Mouse (Mus musculus) limb, embryonic 11.5 days (tissue): ENCODE data around the gene Hsd17b7. TPM values are rescaled to one million over a fixed set of nuclear protein-coding genes. Genes with fewer than 3 reads are reported as not detected.

Experiments used
- ATAC-seq: fragments of 200-750 bp; cut with Nextera tagmentation; 2 replicates; pipeline ENCODE4 v1.8.0; 2017; ENCODE audit warnings: low read depth; ENCODE audit not compliant: insufficient number of reproducible peaks, low FRiP score, low TSS enrichment
- DNase-seq: peaks from one replicate; pipeline ENCODE4 v3.0.0-alpha.2; 2015; ENCODE audit warnings: low spot score
- H3K27ac ChIP-seq: fragments of 300-500 bp; sonication (generic); replicated peaks from 2 replicates; pipeline ENCODE4 v1.5.1; 2014; ENCODE audit warnings: low read depth, mild to moderate bottlenecking, low read length
- H3K27me3 ChIP-seq: fragments of 300-500 bp; sonication (generic); 2 replicates; pipeline ENCODE4 v1.6.1; 2014; ENCODE audit warnings: mild to moderate bottlenecking, low read length, mixed read lengths; ENCODE audit not compliant: control insufficient read depth, insufficient read depth
- H3K36me3 ChIP-seq: fragments of 300-500 bp; sonication (generic); 2 replicates; pipeline ENCODE4 v1.6.1; 2014; ENCODE audit warnings: mild to moderate bottlenecking, low read length, moderate library complexity, mixed read lengths; ENCODE audit not compliant: control insufficient read depth, insufficient read depth
- H3K4me1 ChIP-seq: fragments of 300-500 bp; sonication (generic); 2 replicates; pipeline ENCODE4 v1.6.1; 2014; ENCODE audit warnings: low read length, mixed read lengths; ENCODE audit not compliant: control insufficient read depth, insufficient read depth
- H3K4me2 ChIP-seq: fragments of 300-500 bp; sonication (generic); 2 replicates; pipeline ENCODE4 v1.6.1; 2014; ENCODE audit warnings: low read depth, mild to moderate bottlenecking, moderate library complexity; ENCODE audit not compliant: severe bottlenecking
- H3K4me3 ChIP-seq: fragments of 300-500 bp; sonication (generic); 2 replicates; pipeline ENCODE4 v1.5.1; 2014; ENCODE audit warnings: low read depth, low read length
- H3K9ac ChIP-seq: fragments of 300-500 bp; sonication (generic); 2 replicates; pipeline ENCODE4 v1.6.1; 2014; ENCODE audit warnings: mild to moderate bottlenecking, low read length
- H3K9me3 ChIP-seq: fragments of 300-500 bp; sonication (generic); 2 replicates; pipeline ENCODE4 v1.6.1; 2016; ENCODE audit warnings: low read length; ENCODE audit not compliant: control insufficient read depth
- WGBS: fragments of 180-500 bp; shearing (Covaris S2); extraction: QIAGEN DNeasy Blood & Tissue Kit; methylation state at CpG from one replicate; pipeline ENCODE4 v1.1.7; 2014; 5-methylcytosine and 5-hydroxymethylcytosine counted together
- polyA plus RNA-seq: library from polyadenylated mRNA; unstranded; fragments of >200 nt; fragmentation: Nextera tagmentation; extraction: Ambion mirVana; gene quantifications from 2 replicates; pipeline ENCODE4 v1.2.1, GENCODE M21; 2014

Gene Hsd17b7
- polyA plus RNA-seq, 1 experiment from 2014 or later: 14.3 TPM

DNA sequence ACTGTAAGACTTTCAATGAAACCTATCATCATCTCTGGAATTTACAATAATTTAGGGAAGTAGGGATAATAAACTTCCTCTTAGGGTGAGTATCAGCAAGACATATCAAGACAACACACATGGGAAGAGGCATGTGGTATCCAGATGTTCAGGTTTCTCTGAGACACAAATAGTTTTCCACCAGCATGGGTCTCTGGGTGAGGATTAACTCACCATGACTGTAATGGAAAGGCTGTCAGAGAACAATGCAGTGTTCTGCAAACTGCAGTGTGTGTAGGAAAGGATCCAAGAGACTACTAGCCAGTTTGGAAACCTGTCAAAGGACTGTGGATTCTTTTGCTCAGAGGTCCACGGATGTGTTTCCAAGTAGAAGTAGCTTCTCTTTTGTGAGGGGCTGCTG lies 17.1 kb upstream of the Hsd17b7 start:
- no peaks in the 10 kb centered on the region for H3K4me1 ChIP-seq
- no peak overlapping the region for H3K9ac ChIP-seq
- H3K4me2 ChIP-seq: no peak overlapping the region
- DNase-seq: peak; percentile 15
- WGBS: 77% methylated on average over 1 of the region's 1 CpGs
- no peak overlapping the region for H3K27ac ChIP-seq
- H3K9me3 ChIP-seq: no peaks in the 10 kb centered on the region
- no peak for ATAC-seq
- peaks cover 5% of the 10 kb centered on the region for H3K36me3 ChIP-seq
- no peaks in the 10 kb centered on the region for H3K27me3 ChIP-seq
- no peak overlapping the region for H3K4me3 ChIP-seq

DNA sequence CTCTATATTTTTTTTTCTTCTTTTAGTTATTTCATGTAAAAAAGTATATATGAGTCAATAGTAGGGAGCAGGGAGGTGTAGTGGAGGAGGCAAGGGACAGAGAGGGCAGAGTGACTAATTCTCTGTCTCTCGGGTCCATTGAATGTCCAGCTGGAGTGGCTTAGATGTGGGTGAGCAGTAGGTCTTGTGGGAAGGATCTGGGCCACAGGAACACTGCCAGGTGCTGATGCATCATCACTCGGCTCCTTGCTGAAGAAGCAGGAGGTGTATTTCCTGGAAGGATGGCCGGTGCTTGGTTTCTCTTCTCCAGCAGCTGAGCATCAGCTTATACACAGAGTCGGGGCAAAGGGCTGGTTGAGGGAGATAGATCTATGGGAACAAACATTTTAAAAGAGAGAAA lies 8.6 kb upstream of the Hsd17b7 start:
- Histone ChIP-seq H3K4me1 (no peaks in the 10 kb centered on the region), H3K9me3 (no peaks in the 10 kb centered on the region), H3K4me3 (no peak overlapping the region), H3K9ac (no peak overlapping the region), H3K4me2 (no peak overlapping the region), H3K27me3 (no peaks in the 10 kb centered on the region), H3K36me3 (peaks cover 3% of the 10 kb centered on the region; the same call in 1 of the 2 replicates), H3K27ac (no peak overlapping the region)
- ATAC-seq (no peak), DNase-seq (peak; percentile 14)
- 87% methylated on average over 4 of the region's 4 CpGs for WGBS

- ATAC-seq (no peak), DNase-seq (no peak)
- H3K4me3 ChIP-seq: no peak overlapping the region
- 84% methylated on average over 2 of the region's 2 CpGs for WGBS
- no peak overlapping the region for H3K27ac ChIP-seq
- no peaks in the 10 kb centered on the region for H3K27me3 ChIP-seq
- H3K4me1 ChIP-seq: no peaks in the 10 kb centered on the region
- H3K4me2 ChIP-seq: no peak overlapping the region
- no peaks in the 10 kb centered on the region for H3K9me3 ChIP-seq
- no peak overlapping the region for H3K9ac ChIP-seq
- peaks cover 3% of the 10 kb centered on the region; the same call in 1 of the 2 replicates for H3K36me3 ChIP-seq
Observed at GRCm38 (mm10) chr1:169971998-169972397, 3.0 kb upstream of the Hsd17b7 start.

DNA sequence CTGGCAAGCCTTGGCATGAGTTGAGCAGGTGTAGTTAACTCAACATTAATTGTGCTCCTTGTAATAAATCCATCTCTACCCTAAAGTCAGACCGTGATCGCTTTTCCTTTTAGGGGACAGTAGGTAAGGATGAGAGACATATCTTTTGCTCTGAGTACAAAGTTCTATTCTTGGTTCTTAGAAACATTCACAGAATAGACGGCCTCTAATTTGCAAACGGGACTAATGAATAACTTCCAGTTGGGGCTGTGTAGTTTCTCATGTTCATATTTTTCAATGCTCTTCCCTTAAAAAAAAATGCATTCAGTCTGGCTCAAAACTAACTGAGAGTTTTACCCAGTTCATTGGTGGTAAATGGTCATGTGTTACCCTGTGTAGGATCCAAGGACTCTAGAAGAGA lies 1.9 kb upstream of the Hsd17b7 start:
- ATAC-seq: no peak
- Histone ChIP-seq H3K9me3 (no peaks in the 10 kb centered on the region), H3K4me3 (no peak overlapping the region), H3K36me3 (peaks cover under 1% of the 10 kb centered on the region; the same call in 1 of the 2 replicates), H3K27ac (no peak overlapping the region), H3K9ac (no peak overlapping the region), H3K27me3 (no peaks in the 10 kb centered on the region), H3K4me1 (no peaks in the 10 kb centered on the region), H3K4me2 (no peak overlapping the region)
- DNase-seq: no peak
- WGBS: 90% methylated on average over 4 of the region's 4 CpGs

- DNase-seq (no peak), ATAC-seq (peak; percentile 53)
- peak overlapping the region; percentile 53 for H3K4me2 ChIP-seq
- H3K4me3 ChIP-seq: peak overlapping the region; percentile 43
- H3K9ac ChIP-seq: peak overlapping the region; percentile 57
- H3K27me3 ChIP-seq: no peaks in the 10 kb centered on the region
- 1% methylated on average over 9 of the region's 9 CpGs for WGBS
- no peaks in the 10 kb centered on the region for H3K9me3 ChIP-seq
- no peaks in the 10 kb centered on the region for H3K4me1 ChIP-seq
- H3K27ac ChIP-seq: peak overlapping the region; percentile 49; the same call in 1 of the 2 replicates
- H3K36me3 ChIP-seq: no peaks in the 10 kb centered on the region; the same call in 1 of the 2 replicates
Observed at GRCm38 (mm10) chr1:169969516-169969886, 460 bp upstream of the Hsd17b7 start.

DNA sequence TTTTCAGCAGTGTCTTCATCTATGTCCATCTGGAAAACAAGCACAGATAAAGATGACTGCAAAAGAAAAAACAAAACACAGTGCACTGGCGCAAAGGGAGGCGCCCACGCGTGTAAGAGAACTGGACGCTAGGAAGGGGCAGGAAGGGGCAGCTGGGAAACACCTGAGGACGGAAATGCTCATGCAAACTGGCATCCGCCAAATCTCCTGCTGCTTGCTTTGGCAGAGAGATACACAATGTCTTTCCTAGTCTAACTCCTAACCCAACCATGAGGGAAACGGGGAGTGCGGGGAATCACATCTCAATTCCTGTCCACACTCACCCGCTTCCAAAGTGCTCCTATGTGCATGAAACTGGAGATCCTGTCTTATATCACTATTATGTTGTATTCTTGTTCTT lies 15.9 kb downstream of the Hsd17b7 start:
- WGBS: 97% methylated on average over 10 of the region's 10 CpGs
- no peak overlapping the region for H3K9ac ChIP-seq
- H3K4me1 ChIP-seq: no peaks in the 10 kb centered on the region
- no peak overlapping the region for H3K4me3 ChIP-seq
- DNase-seq (no peak), ATAC-seq (no peak)
- no peaks in the 10 kb centered on the region for H3K9me3 ChIP-seq
- no peaks in the 10 kb centered on the region for H3K27me3 ChIP-seq
- no peak overlapping the region for H3K27ac ChIP-seq
- H3K4me2 ChIP-seq: no peak overlapping the region
- peaks cover 6% of the 10 kb centered on the region; the same call in 1 of the 2 replicates for H3K36me3 ChIP-seq

DNA sequence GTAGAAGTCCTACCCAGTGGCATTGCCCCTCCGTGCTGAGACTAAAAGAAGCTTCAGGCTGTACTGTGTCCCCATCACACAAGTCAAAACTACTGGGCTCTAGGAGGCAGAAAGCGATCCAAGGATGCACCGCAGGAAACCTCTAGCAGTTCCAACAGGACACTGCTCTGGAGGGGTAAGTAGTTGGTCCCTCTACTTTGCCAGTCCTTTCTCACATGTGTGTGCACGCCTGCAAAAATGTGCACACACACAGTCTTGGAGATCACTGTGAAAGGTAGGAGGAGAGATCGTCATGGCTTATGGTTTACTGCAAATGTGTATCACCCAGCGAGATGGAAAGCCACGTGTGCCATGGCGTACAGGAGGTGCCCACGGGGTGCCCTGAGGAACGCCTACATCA lies 16.4 kb downstream of the Hsd17b7 start:
- WGBS: 95% methylated on average over 10 of the region's 10 CpGs
- no peaks in the 10 kb centered on the region for H3K27me3 ChIP-seq
- no peaks in the 10 kb centered on the region for H3K4me1 ChIP-seq
- no peak overlapping the region for H3K9ac ChIP-seq
- DNase-seq: no peak
- no peak overlapping the region for H3K27ac ChIP-seq
- no peaks in the 10 kb centered on the region for H3K9me3 ChIP-seq
- H3K4me3 ChIP-seq: no peak overlapping the region
- no peak for ATAC-seq
- H3K4me2 ChIP-seq: no peak overlapping the region
- peaks cover 6% of the 10 kb centered on the region; the same call in 1 of the 2 replicates for H3K36me3 ChIP-seq

GRCm38 (mm10) chr1:169951561-169951960 lies 17.5 kb downstream of the Hsd17b7 start:
- no peak overlapping the region for H3K9ac ChIP-seq
- peaks cover 2% of the 10 kb centered on the region; the same call in 1 of the 2 replicates for H3K36me3 ChIP-seq
- H3K4me2 ChIP-seq: no peak overlapping the region
- no peaks in the 10 kb centered on the region for H3K9me3 ChIP-seq
- DNase-seq (no peak), ATAC-seq (no peak)
- H3K4me1 ChIP-seq: no peaks in the 10 kb centered on the region
- no peak overlapping the region for H3K4me3 ChIP-seq
- 93% methylated on average over 6 of the region's 6 CpGs for WGBS
- H3K27me3 ChIP-seq: no peaks in the 10 kb centered on the region
- no peak overlapping the region for H3K27ac ChIP-seq

DNA sequence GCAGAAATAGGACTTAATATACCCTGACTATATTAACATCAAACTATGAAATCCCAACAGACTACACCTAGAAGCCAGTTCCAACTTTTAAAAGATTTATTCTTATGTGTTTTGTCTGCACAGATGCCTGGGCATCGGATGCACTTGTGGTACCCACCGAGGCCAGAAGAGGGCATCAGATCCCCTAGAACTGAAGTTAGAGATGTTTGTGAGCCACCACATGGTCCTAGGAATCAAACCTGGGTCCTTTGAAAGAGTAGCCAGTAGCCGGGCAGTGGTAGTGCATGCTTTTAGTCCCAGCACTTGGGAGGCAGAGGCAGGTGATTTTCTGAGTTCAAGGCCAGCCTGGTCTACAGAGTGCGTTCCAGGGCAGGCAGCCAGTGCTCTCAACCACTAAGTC lies 18.4 kb downstream of the Hsd17b7 start:
- no peak overlapping the region for H3K9ac ChIP-seq
- H3K4me1 ChIP-seq: no peaks in the 10 kb centered on the region
- H3K36me3 ChIP-seq: peaks cover 1% of the 10 kb centered on the region; the same call in 1 of the 2 replicates
- no peaks in the 10 kb centered on the region for H3K9me3 ChIP-seq
- no peaks in the 10 kb centered on the region for H3K27me3 ChIP-seq
- H3K4me3 ChIP-seq: no peak overlapping the region
- no peak for ATAC-seq
- H3K27ac ChIP-seq: no peak overlapping the region
- 89% methylated on average over 4 of the region's 4 CpGs for WGBS
- DNase-seq: peak; percentile 29
- no peak overlapping the region for H3K4me2 ChIP-seq
